Mouse (Mus musculus) cerebellum, adult 2 months (tissue): ENCODE measurements around the gene Myo7a.

ENCODE experiments used
- CTCF ChIP-seq: fragments of 200-500 bp; IDR thresholded peaks from 2 replicates; pipeline ENCODE4 v1.5.1; 2011; ENCODE audit warnings: low read depth, mild to moderate bottlenecking, control low read depth, low read length, moderate library complexity, borderline replicate concordance; ENCODE audit not compliant: insufficient read depth
- POLR2A ChIP-seq: fragments of 200-500 bp; IDR thresholded peaks from 2 replicates; pipeline ENCODE4 v1.6.1; 2011; ENCODE audit warnings: low read length, control low read depth, borderline replicate concordance; ENCODE audit not compliant: insufficient read depth

GRCm38 (mm10) chr7:98163700-98164099 is 44.4 kb upstream of the Myo7a start:
- TF ChIP-seq CTCF (no peak), POLR2A (no peak)
